Mouse (Mus musculus) splenic B cell, adult 2 months (primary cell): Measurements from ENCODE around the gene Pgm5.

Experiments used
- DNase-seq: peaks from one replicate; pipeline ENCODE4 v3.0.0-alpha.2; 2011; ENCODE audit warnings: low read depth, low spot score
- H3K27me3 ChIP-seq: 2 replicates; pipeline ENCODE4 v1.6.1; 2012; ENCODE audit warnings: mild to moderate bottlenecking, low read length, moderate library complexity, mixed read lengths; ENCODE audit not compliant: control insufficient read depth, poor library complexity, insufficient read depth, severe bottlenecking
- H3K36me3 ChIP-seq: 2 replicates; pipeline ENCODE4 v1.6.1; 2012; ENCODE audit warnings: mild to moderate bottlenecking, low read length, moderate library complexity, mixed read lengths; ENCODE audit not compliant: control insufficient read depth, poor library complexity, insufficient read depth, severe bottlenecking

Pgm5 gene

GRCm38 (mm10) chr19:24861612-24862451 is at the start of gene Pgm5:
TSS of gene Pgm5 (minus strand) at chr19:24861855.
- no peak for DNase-seq
- H3K36me3 ChIP-seq: no peaks in the 10 kb centered on the region
- no peaks in the 10 kb centered on the region for H3K27me3 ChIP-seq

GRCm38 (mm10) chr19:24908385-24909155 is 46.9 kb upstream of the Pgm5 start:
- H3K27me3 ChIP-seq: no peaks in the 10 kb centered on the region
- no peak for DNase-seq
- H3K36me3 ChIP-seq: no peaks in the 10 kb centered on the region

GRCm38 (mm10) chr19:24907655-24908054 is 46.0 kb upstream of the Pgm5 start:
- H3K36me3 ChIP-seq: no peaks in the 10 kb centered on the region
- H3K27me3 ChIP-seq: no peaks in the 10 kb centered on the region
- DNase-seq: no peak

GRCm38 (mm10) chr19:24902821-24903220 is 41.2 kb upstream of the Pgm5 start:
- H3K27me3 ChIP-seq: no peaks in the 10 kb centered on the region; the same call in none of the 2 replicates
- DNase-seq: no peak
- H3K36me3 ChIP-seq: no peaks in the 10 kb centered on the region

- no peaks in the 10 kb centered on the region for H3K36me3 ChIP-seq
- peak; percentile 6 for DNase-seq
- H3K27me3 ChIP-seq: no peaks in the 10 kb centered on the region; the same call in none of the 2 replicates
Measured at GRCm38 (mm10) chr19:24902256-24902655, 40.6 kb upstream of the Pgm5 start.

- DNase-seq: no peak
- H3K36me3 ChIP-seq: no peaks in the 10 kb centered on the region
- H3K27me3 ChIP-seq: no peaks in the 10 kb centered on the region; the same call in none of the 2 replicates
Measured at GRCm38 (mm10) chr19:24901666-24902065, 40.0 kb upstream of the Pgm5 start.

GRCm38 (mm10) chr19:24900581-24901220 is 39.0 kb upstream of the Pgm5 start, which contains the start of gene Foxd4:
TSS of gene Foxd4 (minus strand) at chr19:24901197.
- peak; percentile 5 for DNase-seq
- Histone ChIP-seq H3K36me3 (no peaks in the 10 kb centered on the region), H3K27me3 (no peaks in the 10 kb centered on the region; the same call in none of the 2 replicates)

- Histone ChIP-seq H3K36me3 (no peaks in the 10 kb centered on the region), H3K27me3 (no peaks in the 10 kb centered on the region; the same call in none of the 2 replicates)
- peak; percentile 47 for DNase-seq
Measured at GRCm38 (mm10) chr19:24899578-24900544, 38.2 kb upstream of the Pgm5 start.

- DNase-seq: peak; percentile 32
- Histone ChIP-seq H3K27me3 (no peaks in the 10 kb centered on the region; the same call in none of the 2 replicates), H3K36me3 (no peaks in the 10 kb centered on the region)
Measured at GRCm38 (mm10) chr19:24898737-24899577, 37.3 kb upstream of the Pgm5 start.

- DNase-seq: peak; percentile 8
- no peaks in the 10 kb centered on the region for H3K36me3 ChIP-seq
- no peaks in the 10 kb centered on the region; the same call in none of the 2 replicates for H3K27me3 ChIP-seq
Measured at GRCm38 (mm10) chr19:24897896-24898736, 36.5 kb upstream of the Pgm5 start.

- Histone ChIP-seq H3K36me3 (no peaks in the 10 kb centered on the region), H3K27me3 (no peaks in the 10 kb centered on the region; the same call in none of the 2 replicates)
- DNase-seq: peak; percentile 4
Measured at GRCm38 (mm10) chr19:24897006-24897895, 35.6 kb upstream of the Pgm5 start.

GRCm38 (mm10) chr19:24896536-24896935 is 34.9 kb upstream of the Pgm5 start:
- DNase-seq: no peak
- Histone ChIP-seq H3K27me3 (no peaks in the 10 kb centered on the region; the same call in none of the 2 replicates), H3K36me3 (no peaks in the 10 kb centered on the region)
